Mouse (Mus musculus) layer of hippocampus, adult 2 months (tissue): ENCODE results near the gene Gcm2. TPM values are rescaled to one million over a fixed set of nuclear protein-coding genes. Genes with fewer than 3 reads are reported as not detected.

Experiments used
- DNase-seq, 2 experiments: peaks; one replicate each; pipeline ENCODE4 v3.0.0; 2022; ENCODE audit warnings: low spot score in 2 of 2
- H3K27ac ChIP-seq: fragments of 200-600 bp; 2 replicates; pipeline ENCODE4 v1.8.1; 2022
- H3K4me3 ChIP-seq: fragments of 200-600 bp; 2 replicates; pipeline ENCODE4 v1.8.1; 2022; ENCODE audit warnings: mild to moderate bottlenecking
- CTCF ChIP-seq: fragments of 200-600 bp; conservative IDR thresholded peaks from 2 replicates; pipeline ENCODE4 v1.8.1; 2022; ENCODE audit warnings: antibody characterized with exemption, mild to moderate bottlenecking, moderate library complexity
- total RNA-seq, 2 experiments: library from RNA; stranded (reverse); gene quantifications; 2 replicates each; pipeline ENCODE4 v1.2.3; 2021

The Gcm2 gene
- total RNA-seq, 2 experiments from 2014 or later: not detected

GRCm38 (mm10) chr13:41071617-41072016 is 39.2 kb downstream of the Gcm2 start:
- Histone ChIP-seq H3K4me3 (no peak overlapping the region), H3K27ac (no peak overlapping the region)
- no peak for TF ChIP-seq CTCF
- DNase-seq: no peak

- Histone ChIP-seq H3K4me3 (no peak overlapping the region), H3K27ac (no peak overlapping the region)
- TF ChIP-seq CTCF: no peak
- no peak for DNase-seq
These were observed 43.2 kb downstream of the Gcm2 start for GRCm38 (mm10) chr13:41067618-41068017.

GRCm38 (mm10) chr13:41051965-41052364 is 58.9 kb downstream of the Gcm2 start:
- no peak for TF ChIP-seq CTCF
- no peak for DNase-seq
- Histone ChIP-seq H3K4me3 (no peak overlapping the region), H3K27ac (no peak overlapping the region)

Other genes starting within 250 kb of the Gcm2 start
- gene Pak1ip1, start 110.0 kb downstream of the Gcm2 start, total RNA-seq: 10 to 100 TPM; 41.6 to 44.1 TPM
- 10 to 100 TPM; 55.5 to 59.4 TPM for gene Tmem14c, start 94.7 kb downstream of the Gcm2 start, total RNA-seq
- 1 to 10 TPM in 1 of 2 experiments, under 1 TPM in 1; 0.91 to 1.7 TPM for gene Mak, start 31.3 kb downstream of the Gcm2 start, total RNA-seq
- gene Sycp2l, start 3.3 kb upstream of the Gcm2 start, total RNA-seq: not detected
- 10 to 100 TPM; 16.2 to 16.9 TPM for gene Elovl2, start 109.4 kb upstream of the Gcm2 start, total RNA-seq
- 100 to 1,000 TPM; 141 to 143 TPM for gene Smim13, start 138.8 kb upstream of the Gcm2 start, total RNA-seq
- not detected for gene Gm17364, start 162.9 kb upstream of the Gcm2 start, total RNA-seq